Mouse (Mus musculus): Measurements from ENCODE around the gene Lpcat2b. TPM values are rescaled to one million over a fixed set of nuclear protein-coding genes. Genes with fewer than 3 reads are reported as not detected.

The Lpcat2b gene
- polyA plus RNA-seq, 3 experiments from 2014 or later, result not detected

- no peak for ATAC-seq
These were observed 17.4 kb downstream of the Lpcat2b start for GRCm38 (mm10) chr5:107448784-107449183.

DNA sequence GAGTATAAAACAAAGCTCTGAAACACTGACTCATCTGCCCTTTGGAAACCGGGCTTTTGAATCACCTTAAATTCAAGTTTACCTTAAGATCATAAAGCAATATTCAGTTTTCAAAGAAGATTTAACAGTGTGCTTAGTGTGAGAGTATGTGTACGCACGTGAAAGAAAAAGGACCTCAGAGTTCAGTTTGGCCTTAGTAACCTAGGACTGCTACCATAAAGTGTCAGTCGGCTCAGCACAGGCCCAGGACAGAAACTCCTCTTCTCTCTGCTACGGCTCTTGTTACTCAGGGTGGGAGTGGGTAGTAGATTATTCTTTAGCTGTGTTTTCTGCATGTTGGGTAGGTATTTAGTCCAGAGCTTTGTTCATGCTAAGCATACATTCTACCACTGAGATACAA lies 18.3 kb downstream of the Lpcat2b start:
- no peak for ATAC-seq

DNA sequence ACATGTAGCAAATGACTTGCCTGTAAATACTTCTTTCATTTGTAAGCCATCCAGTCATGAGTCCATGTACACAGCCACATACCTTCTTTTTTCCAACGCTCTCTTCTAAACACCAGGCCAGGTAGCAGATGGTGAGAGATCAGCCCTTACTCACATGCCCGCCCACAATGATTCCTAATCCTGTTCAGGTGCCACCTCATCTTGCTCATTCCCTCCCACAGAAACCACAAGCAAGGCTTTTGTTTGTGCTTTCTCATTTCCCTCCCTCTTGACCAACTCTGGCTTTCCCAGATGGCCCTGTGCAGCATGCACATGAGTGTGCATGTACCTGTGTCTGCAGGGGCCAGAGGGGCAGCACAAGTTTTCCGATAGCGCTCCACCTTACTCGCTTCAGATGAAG lies 18.9 kb downstream of the Lpcat2b start:
- ATAC-seq, result no peak

- no peak for ATAC-seq
These were observed 31.1 kb downstream of the Lpcat2b start for GRCm38 (mm10) chr5:107462147-107463076.

DNA sequence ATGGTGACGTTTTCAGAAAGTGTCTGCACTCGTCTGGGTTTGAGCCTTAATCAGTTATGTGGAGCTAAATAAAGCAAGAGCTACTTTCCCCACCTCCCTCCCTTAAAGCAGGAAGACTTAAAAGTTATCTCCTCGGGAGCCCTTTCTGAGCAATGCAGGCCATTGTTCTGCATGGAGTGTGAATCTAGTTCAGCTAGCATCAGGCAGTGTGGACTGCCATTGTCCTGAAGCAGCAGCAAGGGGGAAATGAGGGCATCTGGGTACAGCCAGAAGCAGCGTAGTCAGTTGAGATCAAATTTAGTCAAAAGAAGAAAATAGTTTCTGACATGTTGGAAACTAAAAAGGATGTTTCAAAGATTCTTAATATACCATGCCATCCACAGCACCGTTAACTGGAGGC lies 35.2 kb downstream of the Lpcat2b start:
- ATAC-seq, result no peak

- no peak for ATAC-seq
These were observed 35.7 kb downstream of the Lpcat2b start for GRCm38 (mm10) chr5:107467098-107467497.

GRCm38 (mm10) chr5:107470600-107471329 lies 39.4 kb downstream of the Lpcat2b start:
- no peak for ATAC-seq

- ATAC-seq, result no peak
These were observed 48.8 kb downstream of the Lpcat2b start for GRCm38 (mm10) chr5:107480194-107480593.

Other genes starting within 250 kb of the Lpcat2b start
- 10 to 100 TPM in 2 of 3 experiments, 1 to 10 TPM in 1; 2.1 to 17.2 (median 11.8) TPM for gene Tgfbr3, start 141.9 kb upstream of the Lpcat2b start, polyA plus RNA-seq (2017; shearing (Covaris generic))
- under 1 TPM in 1 of 3 experiments, not detected in 2; 0.62 TPM for gene Brdt, start 100.4 kb upstream of the Lpcat2b start, polyA plus RNA-seq (2017; shearing (Covaris generic))
- under 1 TPM in 2 of 3 experiments, not detected in 1; 0.78 to 0.87 TPM for gene Ephx4, start 28.8 kb upstream of the Lpcat2b start, polyA plus RNA-seq (2017; shearing (Covaris generic))
- gene Btbd8, start 6.4 kb downstream of the Lpcat2b start, polyA plus RNA-seq (2017; shearing (Covaris generic)), result 10 to 100 TPM in 1 of 3 experiments, 1 to 10 TPM in 2; 6.5 to 14.2 (median 7.2) TPM
- gene Gm42669, start 76.1 kb downstream of the Lpcat2b start, polyA plus RNA-seq (2017; shearing (Covaris generic)), result 1 to 10 TPM in 2 of 3 experiments, under 1 TPM in 1; 0.63 to 1.5 (median 1.1) TPM
- under 1 TPM; 0.20 to 0.34 (median 0.32) TPM for gene 1700028K03Rik, start 103.2 kb downstream of the Lpcat2b start, polyA plus RNA-seq (2017; shearing (Covaris generic))
- 10 to 100 TPM; 36.2 to 42.6 (median 42.6) TPM for gene Rpap2, start 165.8 kb downstream of the Lpcat2b start, polyA plus RNA-seq (2017; shearing (Covaris generic))
- 10 to 100 TPM; 25.3 to 34.8 (median 29.2) TPM for gene Glmn, start 166.3 kb downstream of the Lpcat2b start, polyA plus RNA-seq (2017; shearing (Covaris generic))